Comparison of ENCODE assay signal across 27 mouse cellular contexts in genomic region chr17:25441417-25441816, GRCm38 (mm10). TPM values are rescaled to one million over a fixed set of nuclear protein-coding genes. Genes with fewer than 3 reads are reported as not detected.
"Had no signal": no experiment of that assay in that cellular context is flagged by ENCODE, and none has a peak within 500 bp of the region (broad histone marks: within the 10 kb centered on the region; RNA-seq: fewer than 3 reads in every experiment).

No protein-coding gene starts in this region.

- H3K27me3 ChIP-seq: lung, embryonic 15.5 days had no signal

- H3K27ac ChIP-seq: lung, embryonic 15.5 days; macrophage; midbrain, embryonic 12.5 days; neural tube, embryonic 13.5 days; neural tube, embryonic 15.5 days had no signal

- H3K4me3 ChIP-seq: lung, embryonic 15.5 days; megakaryocyte, embryonic 14.5 days; midbrain, embryonic 12.5 days; myocyte; neural tube, embryonic 13.5 days; neural tube, embryonic 15.5 days had no signal

- H3K36me3 ChIP-seq: lung, embryonic 15.5 days; midbrain, embryonic 12.5 days; neural tube, embryonic 13.5 days; neural tube, embryonic 15.5 days had no signal

- H3K9ac ChIP-seq: lung, embryonic 15.5 days; midbrain, embryonic 12.5 days; neural tube, embryonic 13.5 days; neural tube, embryonic 15.5 days had no signal

- H3K9me3 ChIP-seq: lung, embryonic 15.5 days; midbrain, embryonic 12.5 days; neural tube, embryonic 15.5 days had no signal

- ATAC-seq: lung, postnatal 0 days; midbrain, embryonic 16.5 days had no signal

- DNase-seq: lung, adult 2 months; lung, postnatal 14 days; lung, postnatal 36 days; midbrain, embryonic 14.5 days; retina, postnatal 1 day; right cerebral cortex, adult 18-20 months; right cerebral cortex, postnatal 25 days; right cerebral cortex, postnatal 4 days; spleen, adult 18-20 months; thymus, postnatal 14 days; thymus, postnatal 36 days had no signal

- H3K4me1 ChIP-seq: lung, embryonic 15.5 days; megakaryocyte, embryonic 14.5 days; midbrain, embryonic 12.5 days had no signal

- H3K4me2 ChIP-seq: lung, embryonic 15.5 days; midbrain, embryonic 12.5 days; neural tube, embryonic 13.5 days; neural tube, embryonic 15.5 days had no signal

RNA-seq across cellular contexts. Expression of gene Cacna1h, which starts 7.8 kb away (rescaled TPM):
- total RNA-seq: liver, adult 2 months had no signal
- polyA plus RNA-seq: macrophage had no signal

RNA-seq across cellular contexts. Expression of gene Tekt4, which starts 13.0 kb away (rescaled TPM):
- total RNA-seq: liver, adult 2 months; megakaryocyte progenitor cell, adult 5-6 weeks had no signal
- polyA plus RNA-seq: liver, adult 2 months; macrophage; myocyte; small intestine, adult 2 months; stomach, embryonic 14.5 days; stomach, embryonic 16.5 days had no signal

RNA-seq across cellular contexts. Expression of gene Sstr5, which starts 55.7 kb away (rescaled TPM):
- total RNA-seq: liver, adult 2 months; megakaryocyte progenitor cell, adult 5-6 weeks had no signal
- polyA plus RNA-seq: liver, adult 2 months; macrophage; myocyte; neural tube, embryonic 11.5 days; stomach, embryonic 14.5 days; urinary bladder, adult 2 months had no signal
